Mouse (Mus musculus) MEL-GATA-1-ER (cell line): ENCODE results near the gene Carhsp1.
A peak's percentile ranks its signal among the peaks of the same experiment; 100 is the strongest.

Source experiments
- DNase-seq: peaks from one replicate; pipeline ENCODE4 v3.0.0-alpha.2; 2012; ENCODE audit warnings: low read depth; ENCODE audit errors: extremely low read depth

Gene Carhsp1

GRCm38 (mm10) chr16:8639466-8640191 is 32.3 kb downstream of the Carhsp1 start:
- no peak for DNase-seq

GRCm38 (mm10) chr16:8638131-8638530 is 33.8 kb downstream of the Carhsp1 start:
- no peak for DNase-seq

- peak; percentile 89 for DNase-seq
Observed at GRCm38 (mm10) chr16:8637217-8638051, 34.5 kb downstream of the Carhsp1 start, which contains the start of the genes Pmm2 and Tmem186. Pmm2 (plus strand) TSS chr16:8637674. Tmem186 (minus strand) TSS chr16:8637712.

- peak; percentile 41 for DNase-seq
Observed at GRCm38 (mm10) chr16:8636867-8637216, 35.1 kb downstream of the Carhsp1 start.

- no peak for DNase-seq
Observed at GRCm38 (mm10) chr16:8631428-8631827, 40.5 kb downstream of the Carhsp1 start.

- no peak for DNase-seq
Observed at GRCm38 (mm10) chr16:8630419-8630818, 41.5 kb downstream of the Carhsp1 start.

- no peak for DNase-seq
Observed at GRCm38 (mm10) chr16:8620315-8621115, 51.4 kb downstream of the Carhsp1 start.

GRCm38 (mm10) chr16:8619659-8620314 is 52.2 kb downstream of the Carhsp1 start:
- no peak for DNase-seq

GRCm38 (mm10) chr16:8613447-8613846 is 58.5 kb downstream of the Carhsp1 start:
- DNase-seq: no peak

GRCm38 (mm10) chr16:8613039-8613438 is 58.9 kb downstream of the Carhsp1 start:
- no peak for DNase-seq

- DNase-seq: peak; percentile 87
Observed at GRCm38 (mm10) chr16:8612214-8613005, 59.5 kb downstream of the Carhsp1 start.

GRCm38 (mm10) chr16:8610397-8610796 is 61.6 kb downstream of the Carhsp1 start:
- no peak for DNase-seq
